ENCODE assay signal across 15 mouse cellular contexts in the genomic region with DNA sequence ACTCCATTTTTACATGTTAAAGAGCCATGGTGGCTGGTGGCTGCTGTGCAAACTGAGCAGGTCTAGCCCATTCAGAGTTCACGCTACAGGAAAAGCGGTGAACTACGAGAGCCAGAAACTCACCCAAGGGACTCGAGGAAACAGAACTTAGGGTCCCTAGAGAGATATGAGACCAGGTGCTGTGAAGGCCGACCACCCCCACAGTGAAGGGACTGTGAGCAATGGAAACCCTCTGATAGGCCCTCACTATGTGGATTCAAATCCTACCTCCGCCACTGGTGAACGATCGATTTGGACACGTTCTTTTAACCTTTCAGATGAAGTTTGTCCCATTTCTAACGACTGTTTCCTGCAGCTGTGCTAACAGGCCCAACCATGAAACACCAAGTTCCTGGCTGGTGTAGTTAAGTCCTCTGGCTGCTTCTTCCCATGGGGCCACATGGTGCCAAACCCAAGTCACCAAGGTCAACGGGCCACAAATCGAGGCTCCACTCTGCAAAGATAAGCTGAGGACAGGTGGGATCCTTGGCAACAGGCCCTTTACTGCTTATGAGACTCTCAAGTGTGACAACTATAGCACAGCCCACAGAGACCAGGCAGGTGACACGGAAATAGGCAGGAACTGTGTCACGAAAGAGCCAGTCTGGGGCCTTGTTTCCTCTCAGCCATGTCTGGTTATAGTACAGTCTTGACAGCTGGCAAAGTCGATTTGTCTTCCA. TPM values are rescaled to one million over a fixed set of nuclear protein-coding genes. Genes with fewer than 3 reads are reported as not detected.
DNase-seq lines count a peak whose midpoint lies in the region; ATAC-seq and TF ChIP-seq lines count a peak whose summit lies in the region.
"Had no signal": no experiment of that assay in that cellular context is flagged by ENCODE, and none has a peak within 500 bp of the region (broad histone marks: within the 10 kb centered on the region; RNA-seq: fewer than 3 reads in every experiment).

No protein-coding gene starts in this region.

- intact Hi-C loops in gastrocnemius, adult 2 months (cut with DNase I): no loop called here

- H3K4me2 ChIP-seq in hindbrain, embryonic 14.5 days (replicated peaks): no peak overlapping the region
- H3K4me2 ChIP-seq: heart, embryonic 11.5 days; lung, embryonic 14.5 days had no signal

- H3K9me3 ChIP-seq in hindbrain, embryonic 14.5 days (ENCODE audit: control insufficient read depth, low read length): no peaks in the 10 kb centered on the region
- H3K9me3 ChIP-seq: hindbrain, embryonic 10.5 days; megakaryocyte, embryonic 14.5 days had no signal

- H3K4me3 ChIP-seq in gastrocnemius, adult 2 months: no peak overlapping the region
- H3K4me3 ChIP-seq in thymus, adult 2 months (ENCODE audit: control insufficient read depth, insufficient read depth, low read length): no peak overlapping the region
- H3K4me3 ChIP-seq in hindbrain, embryonic 14.5 days (replicated peaks; ENCODE audit: low read length): no peak overlapping the region
- H3K4me3 ChIP-seq: hindbrain, embryonic 10.5 days; left cerebral cortex, adult 2 months; megakaryocyte, embryonic 14.5 days had no signal

- no peak for TF ChIP-seq CTCF in gastrocnemius, adult 2 months (IDR thresholded peaks at IDR 0.05)
- TF ChIP-seq CTCF in thymus, adult 2 months (IDR thresholded peaks at IDR 0.05; ENCODE audit: borderline replicate concordance, control insufficient read depth, extremely low read depth, insufficient read depth, low read length, poor library complexity): no peak

- peak; percentile 48 for DNase-seq in gastrocnemius, adult 2 months
- DNase-seq in gastrocnemius, postnatal 10 days: no peak
- no peak for DNase-seq in thymus, adult 2 months
- no peak for DNase-seq in thymus, postnatal 4 days
- DNase-seq in urinary bladder, postnatal 25 days (ENCODE audit: low spot score): no peak
- no peak for DNase-seq in cerebellum, adult 9-10 months
- no peak for DNase-seq in hindbrain, embryonic 14.5 days (ENCODE audit: low spot score)
- DNase-seq: kidney, postnatal 14 days; lung, embryonic 14.5 days had no signal

- H3K27ac ChIP-seq in gastrocnemius, adult 2 months: peak overlapping the region; percentile 67
- peak overlapping the region; percentile 96 for H3K27ac ChIP-seq in thymus, adult 2 months (ENCODE audit: control insufficient read depth, insufficient read depth, low read length)
- H3K27ac ChIP-seq in hindbrain, embryonic 14.5 days: no peak overlapping the region
- H3K27ac ChIP-seq: hindbrain, embryonic 10.5 days; left cerebral cortex, adult 2 months had no signal

- H3K27me3 ChIP-seq in thymus, adult 2 months (ENCODE audit: control insufficient read depth, insufficient read depth, low read length): no peaks in the 10 kb centered on the region
- no peaks in the 10 kb centered on the region for H3K27me3 ChIP-seq in hindbrain, embryonic 14.5 days (ENCODE audit: control insufficient read depth, insufficient read depth, low read length)

- no peak overlapping the region for H3K9ac ChIP-seq in hindbrain, embryonic 14.5 days
- H3K9ac ChIP-seq: lung, embryonic 14.5 days had no signal

- H3K36me3 ChIP-seq in thymus, adult 2 months (ENCODE audit: control insufficient read depth, insufficient read depth, low read length): no peaks in the 10 kb centered on the region
- no peaks in the 10 kb centered on the region for H3K36me3 ChIP-seq in hindbrain, embryonic 14.5 days (replicated peaks; ENCODE audit: control insufficient read depth, insufficient read depth)

- ATAC-seq in neutrophil, adult 5-6 weeks (ENCODE audit: extremely low read depth, insufficient number of reproducible peaks, low FRiP score, poor library complexity, severe bottlenecking): peak; percentile 79
- no peak for ATAC-seq in hindbrain, embryonic 14.5 days (ENCODE audit: low FRiP score)

- peaks cover 40% of the 10 kb centered on the region for H3K4me1 ChIP-seq in thymus, adult 2 months (replicated peaks; ENCODE audit: control insufficient read depth, insufficient read depth, low read length)
- no peaks in the 10 kb centered on the region for H3K4me1 ChIP-seq in hindbrain, embryonic 14.5 days (replicated peaks; ENCODE audit: control insufficient read depth, insufficient read depth, low read length)
- H3K4me1 ChIP-seq: megakaryocyte, embryonic 14.5 days had no signal

- WGBS in thymus, adult 2 months: 50% methylated on average over 15 of the region's 15 CpGs
- 92% methylated on average over 15 of the region's 15 CpGs for WGBS in hindbrain, embryonic 14.5 days

- no peak for TF ChIP-seq POLR2A in thymus, adult 2 months (IDR thresholded peaks at IDR 0.05; ENCODE audit: control insufficient read depth, extremely low read depth, insufficient read depth, low read length, poor library complexity)

RNA-seq across cellular contexts. Expression of a gene that starts 17.9 kb away (rescaled TPM):
- 1 to 10 TPM in 1 of 2 experiments, under 1 TPM in 1; 0.56 to 1.7 TPM for total RNA-seq in gastrocnemius, adult 2 months (2021)
- 1 to 10 TPM; 5.8 to 7.8 TPM for total RNA-seq in gastrocnemius, postnatal 10 days (2021)
- 0.82 and 0.93 TPM in 2 replicates for polyA plus RNA-seq in thymus, adult 2 months (2012; rRNA removed)
- 0.12 TPM in 1 of 2 replicates, not detected in the other for total RNA-seq in neutrophil, adult 5-6 weeks (2017)
- 0.44 and 0.75 TPM in 2 replicates for polyA plus RNA-seq in hindbrain, embryonic 14.5 days (2014; fragmentation: Nextera tagmentation; extraction: Ambion mirVana)

RNA-seq across cellular contexts. Expression of a gene that starts 19.9 kb away (rescaled TPM):
- not detected for total RNA-seq in gastrocnemius, adult 2 months (2021)
- total RNA-seq in gastrocnemius, postnatal 10 days (2021): under 1 TPM; 0.05 to 0.07 TPM
- polyA plus RNA-seq in thymus, adult 2 months (2012; rRNA removed): 0.24 TPM in 1 of 2 replicates, not detected in the other
- total RNA-seq in neutrophil, adult 5-6 weeks (2017): 0.37 and 0.47 TPM in 2 replicates
- polyA plus RNA-seq in hindbrain, embryonic 14.5 days (2014; fragmentation: Nextera tagmentation; extraction: Ambion mirVana): 0.04 and 0.15 TPM in 2 replicates
- total RNA-seq: gastrocnemius, adult 18-20 months had no signal
- polyA plus RNA-seq: hindbrain, embryonic 10.5 days had no signal

RNA-seq across cellular contexts. Expression of a gene that starts 20.9 kb away (rescaled TPM):
- total RNA-seq in gastrocnemius, adult 2 months (2021): 10 to 100 TPM; 39.8 to 95.4 TPM
- total RNA-seq in gastrocnemius, postnatal 10 days (2021): 10 to 100 TPM; 52.5 TPM
- 18.6 TPM in 2 replicates for polyA plus RNA-seq in thymus, adult 2 months (2012; rRNA removed)
- total RNA-seq in neutrophil, adult 5-6 weeks (2017): 61.3 and 73.7 TPM in 2 replicates
- 6.8 and 9.3 TPM in 2 replicates for polyA plus RNA-seq in hindbrain, embryonic 14.5 days (2014; fragmentation: Nextera tagmentation; extraction: Ambion mirVana)

RNA-seq across cellular contexts. Expression of a gene that starts 33.9 kb away (rescaled TPM):
- 10 to 100 TPM; 21.7 to 24.7 TPM for total RNA-seq in gastrocnemius, adult 2 months (2021)
- 10 to 100 TPM; 16.8 to 18.4 TPM for total RNA-seq in gastrocnemius, postnatal 10 days (2021)
- 183 and 220 TPM in 2 replicates for polyA plus RNA-seq in thymus, adult 2 months (2012; rRNA removed)
- 26.4 and 33.5 TPM in 2 replicates for total RNA-seq in neutrophil, adult 5-6 weeks (2017)
- 87.1 and 92.6 TPM in 2 replicates for polyA plus RNA-seq in hindbrain, embryonic 14.5 days (2014; fragmentation: Nextera tagmentation; extraction: Ambion mirVana)

RNA-seq across cellular contexts. Expression of a gene that starts 33.9 kb away (rescaled TPM):
- total RNA-seq in gastrocnemius, adult 2 months (2021): under 1 TPM in 1 of 2 experiments, not detected in 1; 0.45 TPM
- 1 to 10 TPM in 1 of 2 experiments, not detected in 1; 1.4 TPM for total RNA-seq in gastrocnemius, postnatal 10 days (2021)
- 4.9 and 7.5 TPM in 2 replicates for polyA plus RNA-seq in thymus, adult 2 months (2012; rRNA removed)
- 327 and 410 TPM in 2 replicates for total RNA-seq in neutrophil, adult 5-6 weeks (2017)
- 0.33 and 0.62 TPM in 2 replicates for polyA plus RNA-seq in hindbrain, embryonic 14.5 days (2014; fragmentation: Nextera tagmentation; extraction: Ambion mirVana)
- total RNA-seq: left cerebral cortex, adult 2 months had no signal
- polyA plus RNA-seq: hindbrain, embryonic 10.5 days had no signal
